Comparison of ENCODE assay signal across 8 mouse cellular contexts in genomic region chr15:63360402-63360801, GRCm38 (mm10).
DNase-seq lines count a peak whose midpoint lies in the region; ATAC-seq lines count a peak whose summit lies in the region.

No protein-coding gene starts in this region.

- no peak overlapping the region for H3K9ac ChIP-seq in intestine, embryonic 16.5 days (ENCODE audit: low read depth, low read length)

- no peak overlapping the region for H3K27ac ChIP-seq in intestine, embryonic 16.5 days (ENCODE audit: low read length)

- no peaks in the 10 kb centered on the region for H3K36me3 ChIP-seq in intestine, embryonic 16.5 days (ENCODE audit: control insufficient read depth, insufficient read depth, low read length)

- H3K4me3 ChIP-seq in intestine, embryonic 16.5 days (ENCODE audit: low read length): no peak overlapping the region

- no peaks in the 10 kb centered on the region for H3K4me1 ChIP-seq in intestine, embryonic 16.5 days (ENCODE audit: control insufficient read depth, insufficient read depth, low read length)

- WGBS in intestine, embryonic 16.5 days: 64% methylated on average over 7 of the region's 7 CpGs

- no peaks in the 10 kb centered on the region for H3K27me3 ChIP-seq in intestine, embryonic 16.5 days (replicated peaks; ENCODE audit: control insufficient read depth, insufficient read depth, low read length)

- H3K9me3 ChIP-seq in intestine, embryonic 16.5 days (ENCODE audit: control insufficient read depth, low read length): no peaks in the 10 kb centered on the region

- no peak for ATAC-seq in intestine, embryonic 16.5 days

- DNase-seq in cerebellum, postnatal 14 days: peak; percentile 34 to 57
- no peak for DNase-seq in cerebellum, adult 9-10 months
- DNase-seq in urinary bladder, postnatal 25 days (ENCODE audit: low spot score): peak; percentile 23
- no peak for DNase-seq in urinary bladder, adult 2 months (ENCODE audit: low spot score)
- DNase-seq in left cerebral cortex, postnatal 36 days (ENCODE audit: low spot score in 2 of 2): peak; percentile 14 to 23
- DNase-seq in embryo, embryonic 10.5 days (ENCODE audit: low spot score): no peak
- DNase-seq in MN1 (ENCODE audit: low spot score): no peak

- intact Hi-C loops in left cerebral cortex, postnatal 36 days (cut with DNase I): no loop called here

- H3K4me2 ChIP-seq in intestine, embryonic 16.5 days (ENCODE audit: low read depth, low read length): no peak overlapping the region

Comparison
In these comparisons a context has a peak if more than half of its experiments do, and no peak if none do; other contexts are left out.
1. DNase-seq: peak in cerebellum, postnatal 14 days (2 of 2), urinary bladder, postnatal 25 days (single experiment) and left cerebral cortex, postnatal 36 days (2 of 2); none in cerebellum, adult 9-10 months (single experiment), urinary bladder, adult 2 months (single experiment), embryo, embryonic 10.5 days (single experiment) and MN1 (single experiment).